Mouse (Mus musculus) liver, embryonic 12.5 days (tissue): ENCODE data around the gene Cep57l1. TPM values are rescaled to one million over a fixed set of nuclear protein-coding genes. Genes with fewer than 3 reads are reported as not detected.

Source experiments
- ATAC-seq: fragments of 200-750 bp; cut with Nextera tagmentation; 2 replicates; pipeline ENCODE4 v1.8.0; 2017; ENCODE audit warnings: moderate number of reproducible peaks, mild to moderate bottlenecking, moderate library complexity
- H3K27ac ChIP-seq: fragments of 300-500 bp; sonication (generic); 2 replicates; pipeline ENCODE4 v1.5.1; 2016; ENCODE audit warnings: mild to moderate bottlenecking
- H3K27me3 ChIP-seq: fragments of 300-500 bp; sonication (generic); replicated peaks from 2 replicates; pipeline ENCODE4 v1.6.1; 2016; ENCODE audit warnings: mild to moderate bottlenecking, moderate library complexity
- H3K36me3 ChIP-seq: fragments of 300-500 bp; sonication (generic); 2 replicates; pipeline ENCODE4 v1.6.1; 2016; ENCODE audit warnings: mild to moderate bottlenecking, moderate library complexity
- H3K4me1 ChIP-seq: fragments of 300-500 bp; sonication (generic); 2 replicates; pipeline ENCODE4 v1.6.1; 2016
- H3K4me2 ChIP-seq: fragments of 300-500 bp; sonication (generic); 2 replicates; pipeline ENCODE4 v1.6.1; 2016; ENCODE audit warnings: mild to moderate bottlenecking, moderate library complexity
- H3K4me3 ChIP-seq: fragments of 300-500 bp; sonication (generic); 2 replicates; pipeline ENCODE4 v1.5.1; 2016; ENCODE audit warnings: mild to moderate bottlenecking, moderate library complexity
- H3K9ac ChIP-seq: fragments of 300-500 bp; sonication (generic); 2 replicates; pipeline ENCODE4 v1.6.1; 2016; ENCODE audit warnings: mild to moderate bottlenecking, moderate library complexity
- H3K9me3 ChIP-seq: fragments of 300-500 bp; sonication (generic); replicated peaks from 2 replicates; pipeline ENCODE4 v1.6.1; 2016; ENCODE audit warnings: mild to moderate bottlenecking, moderate library complexity
- WGBS: fragments of 180-500 bp; shearing (Covaris S2); methylation state at CpG from one replicate; pipeline ENCODE4 v1.1.7; 2016; ENCODE audit not compliant: insufficient replicate concordance; 5-methylcytosine and 5-hydroxymethylcytosine counted together
- polyA plus RNA-seq: library from polyadenylated mRNA; unstranded; fragments of >200 nt; fragmentation: Nextera tagmentation; extraction: Ambion mirVana; gene quantifications from 2 replicates; pipeline ENCODE4 v1.2.1, GENCODE M21; 2016

The Cep57l1 gene
- polyA plus RNA-seq, 1 experiment from 2014 or later = 19.9 TPM

- H3K36me3 ChIP-seq = peaks cover 56% of the 10 kb centered on the region
- 81% methylated on average over 4 of the region's 4 CpGs for WGBS
These were observed 77.7 kb downstream of the Cep57l1 start for GRCm38 (mm10) chr10:41731932-41732331.

DNA sequence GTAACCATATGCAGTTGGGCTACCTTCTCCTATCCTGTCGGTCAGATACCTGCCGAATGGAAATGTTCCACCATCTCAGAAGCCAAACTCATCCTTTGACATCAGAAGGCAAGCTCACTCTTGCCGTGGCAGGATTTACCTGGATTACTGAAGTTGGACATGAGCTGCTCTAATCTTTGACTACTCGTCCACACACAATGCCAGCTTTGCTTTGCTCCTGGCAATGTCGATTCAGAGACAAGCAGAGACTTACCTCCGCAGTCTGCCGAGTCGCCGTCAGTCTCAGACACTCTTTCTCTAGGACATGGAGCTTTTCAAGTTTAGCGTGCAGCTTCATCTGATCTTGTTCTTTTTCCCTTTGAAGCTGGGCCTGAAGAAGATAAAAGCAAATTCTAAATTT is 78.9 kb downstream of the Cep57l1 start:
- Histone ChIP-seq H3K4me2 (no peak overlapping the region), H3K9me3 (peaks cover 4% of the 10 kb centered on the region; the same call in 1 of the 2 replicates), H3K4me3 (no peak overlapping the region), H3K27ac (no peak overlapping the region), H3K9ac (no peak overlapping the region), H3K4me1 (no peaks in the 10 kb centered on the region), H3K36me3 (peaks cover 54% of the 10 kb centered on the region), H3K27me3 (no peaks in the 10 kb centered on the region)
- WGBS = 91% methylated on average over 10 of the region's 10 CpGs
- no peak for ATAC-seq

More at GRCm38 (mm10) chr10:41731932-41732331, 77.7 kb downstream of the Cep57l1 start:
- Histone ChIP-seq H3K27me3 (no peaks in the 10 kb centered on the region), H3K4me3 (no peak overlapping the region), H3K27ac (no peak overlapping the region), H3K9ac (no peak overlapping the region), H3K9me3 (peaks cover 4% of the 10 kb centered on the region; the same call in 1 of the 2 replicates), H3K4me2 (no peak overlapping the region), H3K4me1 (no peaks in the 10 kb centered on the region)
- no peak for ATAC-seq

GRCm38 (mm10) chr10:41726215-41726614 is 83.5 kb downstream of the Cep57l1 start:
- Histone ChIP-seq H3K36me3 (peaks cover 67% of the 10 kb centered on the region), H3K4me2 (no peak overlapping the region), H3K9me3 (peaks cover 4% of the 10 kb centered on the region; the same call in 1 of the 2 replicates), H3K4me1 (no peaks in the 10 kb centered on the region), H3K4me3 (no peak overlapping the region), H3K27ac (no peak overlapping the region), H3K9ac (no peak overlapping the region), H3K27me3 (no peaks in the 10 kb centered on the region)
- ATAC-seq = no peak
- WGBS = 81% methylated on average over 9 of the region's 9 CpGs

GRCm38 (mm10) chr10:41719587-41719986 is 90.1 kb downstream of the Cep57l1 start:
- no peak overlapping the region for H3K27ac ChIP-seq
- no peak for ATAC-seq
- no peak overlapping the region for H3K4me2 ChIP-seq
- 86% methylated on average over 9 of the region's 9 CpGs for WGBS
- peaks cover 30% of the 10 kb centered on the region for H3K36me3 ChIP-seq
- no peaks in the 10 kb centered on the region for H3K27me3 ChIP-seq
- no peak overlapping the region for H3K4me3 ChIP-seq
- no peak overlapping the region for H3K9ac ChIP-seq
- H3K4me1 ChIP-seq = no peaks in the 10 kb centered on the region
- no peaks in the 10 kb centered on the region for H3K9me3 ChIP-seq

- H3K4me1 ChIP-seq = no peaks in the 10 kb centered on the region
- no peak within 1 kb of the TSS for H3K27ac ChIP-seq
- H3K4me3 ChIP-seq = no peak within 1 kb of the TSS
- peaks cover 13% of the 10 kb centered on the region for H3K36me3 ChIP-seq
- H3K9ac ChIP-seq = no peak within 1 kb of the TSS
- H3K4me2 ChIP-seq = no peak within 1 kb of the TSS
- H3K27me3 ChIP-seq = no peaks in the 10 kb centered on the region
- WGBS = 69% methylated on average over 15 of the region's 15 CpGs
- ATAC-seq = no peak
- no peaks in the 10 kb centered on the region for H3K9me3 ChIP-seq
These were observed 93.4 kb downstream of the Cep57l1 start, which contains the start of gene Ccdc162 for GRCm38 (mm10) chr10:41716029-41716897. TSS of gene Ccdc162 (minus strand) at chr10:41716634.

DNA sequence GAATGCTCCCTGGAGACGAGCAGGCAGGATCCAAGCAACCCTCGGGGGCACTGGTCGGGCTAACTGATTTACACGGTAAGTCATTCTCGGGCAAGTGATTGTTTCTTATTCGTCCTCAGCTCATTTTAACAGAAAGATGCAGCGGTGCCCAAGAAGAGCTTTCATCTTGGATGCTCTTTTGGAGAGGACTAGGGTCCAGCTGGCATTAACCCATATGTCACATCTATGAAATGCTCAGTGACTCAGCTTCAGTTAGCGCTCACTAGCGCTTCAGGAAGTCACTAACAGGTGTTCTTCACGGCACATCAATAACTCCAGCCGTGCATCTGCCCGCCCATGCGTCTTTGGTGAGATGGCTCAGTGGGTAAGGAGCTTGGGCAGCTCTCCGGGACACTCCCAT is 94.1 kb downstream of the Cep57l1 start:
- no peaks in the 10 kb centered on the region for H3K9me3 ChIP-seq
- H3K9ac ChIP-seq = no peak overlapping the region
- H3K27ac ChIP-seq = no peak overlapping the region
- no peak for ATAC-seq
- H3K4me3 ChIP-seq = no peak overlapping the region
- WGBS = 85% methylated on average over 14 of the region's 14 CpGs
- H3K27me3 ChIP-seq = no peaks in the 10 kb centered on the region
- peaks cover 7% of the 10 kb centered on the region for H3K36me3 ChIP-seq
- no peaks in the 10 kb centered on the region for H3K4me1 ChIP-seq
- H3K4me2 ChIP-seq = no peak overlapping the region

DNA sequence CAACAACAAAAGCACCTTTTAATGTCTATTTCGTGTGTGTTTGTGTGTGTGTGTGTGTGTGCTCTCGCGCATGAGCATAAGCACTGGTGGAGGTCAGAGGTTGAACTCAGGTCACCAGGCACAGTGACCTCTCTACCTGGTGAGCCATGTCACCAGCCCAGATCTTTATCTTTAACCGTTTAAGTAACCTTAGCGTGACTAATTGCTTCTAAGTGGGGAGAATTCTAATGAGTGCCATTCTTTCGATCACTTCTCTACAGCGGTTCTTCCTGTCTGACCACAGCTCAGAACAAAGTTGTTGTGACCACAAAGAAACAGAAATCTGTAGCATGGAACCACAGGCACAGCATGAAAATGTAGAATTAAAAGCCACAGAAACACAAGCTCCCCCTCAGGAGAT is 98.2 kb downstream of the Cep57l1 start:
- ATAC-seq = no peak
- Histone ChIP-seq H3K4me3 (no peak overlapping the region), H3K36me3 (no peaks in the 10 kb centered on the region), H3K4me1 (no peaks in the 10 kb centered on the region), H3K4me2 (no peak overlapping the region), H3K9ac (no peak overlapping the region), H3K9me3 (no peaks in the 10 kb centered on the region), H3K27me3 (no peaks in the 10 kb centered on the region), H3K27ac (no peak overlapping the region)
- 51% methylated on average over 7 of the region's 7 CpGs for WGBS

DNA sequence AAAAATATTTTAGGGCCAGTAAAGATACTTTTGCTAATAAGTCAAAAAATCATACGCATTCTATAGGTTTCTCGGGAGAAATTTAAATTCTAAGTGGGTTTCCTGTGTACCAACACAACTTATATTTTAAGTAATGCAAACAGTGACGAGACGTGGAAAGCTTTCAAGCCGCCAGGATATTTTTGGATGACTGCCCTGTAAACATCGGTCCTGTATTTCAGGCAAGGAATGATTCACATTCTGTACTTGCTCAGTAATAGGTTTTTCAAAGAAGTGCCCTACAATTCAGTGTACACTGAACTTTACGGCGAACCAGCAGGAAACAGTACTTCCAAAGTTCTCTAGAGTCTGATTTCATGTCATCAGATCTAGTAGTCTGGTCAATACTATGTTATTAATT is 98.9 kb downstream of the Cep57l1 start:
- H3K27ac ChIP-seq = no peak overlapping the region
- no peaks in the 10 kb centered on the region for H3K4me1 ChIP-seq
- no peak overlapping the region for H3K9ac ChIP-seq
- H3K4me2 ChIP-seq = no peak overlapping the region
- H3K9me3 ChIP-seq = no peaks in the 10 kb centered on the region
- H3K36me3 ChIP-seq = no peaks in the 10 kb centered on the region
- WGBS = 83% methylated on average over 8 of the region's 8 CpGs
- no peak for ATAC-seq
- H3K27me3 ChIP-seq = no peaks in the 10 kb centered on the region
- no peak overlapping the region for H3K4me3 ChIP-seq

GRCm38 (mm10) chr10:41709341-41709740 is 100.3 kb downstream of the Cep57l1 start:
- no peak overlapping the region for H3K4me3 ChIP-seq
- WGBS = 84% methylated on average over 8 of the region's 8 CpGs
- no peaks in the 10 kb centered on the region for H3K36me3 ChIP-seq
- H3K9ac ChIP-seq = no peak overlapping the region
- no peak overlapping the region for H3K27ac ChIP-seq
- no peaks in the 10 kb centered on the region for H3K9me3 ChIP-seq
- H3K4me2 ChIP-seq = no peak overlapping the region
- no peaks in the 10 kb centered on the region for H3K27me3 ChIP-seq
- H3K4me1 ChIP-seq = no peaks in the 10 kb centered on the region
- ATAC-seq = no peak

- 64% methylated on average over 5 of the region's 5 CpGs for WGBS
- Histone ChIP-seq H3K36me3 (no peaks in the 10 kb centered on the region), H3K9me3 (no peaks in the 10 kb centered on the region), H3K9ac (no peak overlapping the region), H3K27me3 (no peaks in the 10 kb centered on the region), H3K27ac (no peak overlapping the region), H3K4me3 (no peak overlapping the region), H3K4me2 (no peak overlapping the region), H3K4me1 (no peaks in the 10 kb centered on the region)
- ATAC-seq = no peak
These were observed 110.0 kb downstream of the Cep57l1 start for GRCm38 (mm10) chr10:41699669-41700068.

- no peaks in the 10 kb centered on the region for H3K36me3 ChIP-seq
- no peak overlapping the region for H3K27ac ChIP-seq
- no peak for ATAC-seq
- H3K4me2 ChIP-seq = no peak overlapping the region
- H3K4me3 ChIP-seq = no peak overlapping the region
- H3K27me3 ChIP-seq = no peaks in the 10 kb centered on the region
- WGBS = 68% methylated on average over 11 of the region's 11 CpGs
- H3K9ac ChIP-seq = no peak overlapping the region
- no peaks in the 10 kb centered on the region for H3K4me1 ChIP-seq
- H3K9me3 ChIP-seq = no peaks in the 10 kb centered on the region
These were observed 112.6 kb downstream of the Cep57l1 start for GRCm38 (mm10) chr10:41697040-41697439.

DNA sequence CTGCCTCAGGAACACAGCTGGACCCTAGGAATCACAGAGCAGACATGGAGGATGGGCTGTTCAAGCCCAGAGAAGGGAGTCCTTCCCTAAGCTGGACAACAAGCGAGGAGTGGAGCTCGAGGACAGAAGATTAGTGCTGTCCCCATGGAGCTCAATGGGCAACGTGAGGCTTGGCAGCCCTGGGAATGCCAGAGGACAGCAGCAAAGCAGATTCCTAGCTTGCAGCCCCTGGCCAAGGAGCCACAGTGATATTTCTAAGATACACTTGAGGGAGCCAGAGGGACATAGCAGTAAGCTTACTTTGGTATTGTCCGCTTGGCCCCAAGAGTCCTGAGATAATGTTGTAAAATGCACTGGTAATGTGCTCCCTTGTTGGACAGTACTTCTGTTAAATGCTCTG is 118.7 kb downstream of the Cep57l1 start:
- Histone ChIP-seq H3K9me3 (no peaks in the 10 kb centered on the region), H3K4me3 (no peak overlapping the region), H3K9ac (no peak overlapping the region), H3K4me2 (no peak overlapping the region), H3K27me3 (peaks cover 11% of the 10 kb centered on the region; the same call in 1 of the 2 replicates), H3K4me1 (0 out of 2 replicates have a peak, but pooled peaks cover 6% of the 10 kb centered on the region), H3K27ac (no peak overlapping the region), H3K36me3 (no peaks in the 10 kb centered on the region)
- ATAC-seq = no peak
- WGBS = 64% methylated on average over 4 of the region's 4 CpGs
